In the genomic region with DNA sequence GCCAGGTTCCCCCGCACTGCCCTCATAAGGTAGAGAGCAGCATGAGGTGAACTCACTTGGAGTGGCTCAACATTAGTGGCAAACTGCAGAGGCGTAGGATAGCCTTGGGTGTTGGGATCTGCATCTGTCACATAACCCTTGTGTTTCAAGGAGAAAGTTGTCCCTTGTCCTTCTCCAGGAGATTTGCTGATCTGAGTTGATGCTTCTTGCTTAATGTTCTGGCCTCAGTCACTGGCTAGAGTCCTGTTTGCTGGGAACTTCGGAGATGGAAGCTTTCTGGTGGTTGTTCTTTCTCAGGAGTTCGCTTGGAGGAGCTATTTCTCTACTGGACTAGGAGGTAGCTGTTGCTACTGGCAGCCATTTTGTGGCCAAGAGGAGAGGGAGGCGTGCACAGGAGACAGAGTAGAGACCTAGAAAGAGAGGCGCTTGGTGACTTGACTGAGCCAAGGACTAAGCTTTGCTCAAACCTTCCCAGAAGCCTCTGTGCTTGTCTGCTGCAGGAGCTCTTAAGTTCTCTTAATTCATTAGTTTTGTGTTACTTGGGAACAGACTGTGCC, we compare ENCODE assay signal across 11 mouse cellular contexts. TPM values are rescaled to one million over a fixed set of nuclear protein-coding genes. Genes with fewer than 3 reads are reported as not detected.
"Had no signal": no experiment of that assay in that cellular context is flagged by ENCODE, and none has a peak within 500 bp of the region (broad histone marks: within the 10 kb centered on the region; RNA-seq: fewer than 3 reads in every experiment).

No protein-coding gene starts in this region.

- DNase-seq: kidney, postnatal 14 days; lung, adult 2 months; lung, postnatal 36 days; spleen, adult 18-20 months; thymus, postnatal 4 days had no signal

RNA-seq across cellular contexts. Expression of gene Smim23, which starts 38.7 kb away (rescaled TPM):
- total RNA-seq: layer of hippocampus, postnatal 25 days; left cerebral cortex, adult 2 months; left cerebral cortex, postnatal 14 days; megakaryocyte progenitor cell, adult 5-6 weeks; monocyte, adult 5-6 weeks; neutrophil, adult 5-6 weeks had no signal
